In the genomic region with DNA sequence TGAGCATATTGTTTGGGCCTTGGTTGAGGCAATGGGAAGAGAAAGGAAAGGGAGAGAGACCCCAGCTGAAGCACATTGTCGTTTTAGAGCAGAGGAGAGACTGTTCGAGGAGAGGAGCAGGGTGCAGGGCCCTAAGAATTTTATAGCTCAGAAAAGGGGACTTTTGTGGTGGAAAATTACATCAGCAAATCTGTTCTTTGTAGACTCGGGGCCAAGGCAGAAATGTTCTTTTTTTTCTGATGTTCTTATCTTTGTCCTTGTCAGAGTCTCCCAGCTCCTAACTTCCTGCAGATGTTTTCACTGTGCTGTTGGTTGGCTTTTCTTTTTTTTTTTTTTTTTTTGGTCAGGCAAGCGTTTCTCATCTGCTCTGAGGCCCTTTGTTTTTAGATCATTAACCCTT, we compare ENCODE assay signal across 10 mouse cellular contexts. TPM values are rescaled to one million over a fixed set of nuclear protein-coding genes. Genes with fewer than 3 reads are reported as not detected.
DNase-seq lines count a peak whose midpoint lies in the region; ATAC-seq lines count a peak whose summit lies in the region.
"Had no signal": no experiment of that assay in that cellular context is flagged by ENCODE, and none has a peak within 500 bp of the region (broad histone marks: within the 10 kb centered on the region; RNA-seq: fewer than 3 reads in every experiment).

No protein-coding gene starts in this region.

- peak; percentile 91 for DNase-seq in heart, adult 11 months
- no peak for DNase-seq in heart, postnatal 25 days (ENCODE audit: low spot score)
- peak; percentile 62 for DNase-seq in 416B (ENCODE audit: low read depth)
- DNase-seq in heart, adult 18-20 months = peak; percentile 53 to 55
- DNase-seq in heart, postnatal 10 days = peak; percentile 35 to 37
- no peak for DNase-seq in layer of hippocampus, adult 18-20 months (ENCODE audit: low spot score in 2 of 2)
- no peak for DNase-seq in lung, adult 18-20 months
- DNase-seq: B cell, adult 2 months; right cerebral cortex, postnatal 4 days had no signal

- intact Hi-C loops in heart, postnatal 25 days (cut with DNase I) = no loop called here
- intact Hi-C loops in heart, postnatal 10 days (cut with DNase I) = no loop called here

- ATAC-seq in erythroblast, adult 5-6 weeks (replicated peaks; ENCODE audit: low FRiP score, poor library complexity, severe bottlenecking) = no peak

RNA-seq across cellular contexts. Expression of a gene that starts 37.6 kb away (rescaled TPM):
- total RNA-seq in heart, postnatal 25 days (2021) = 10 to 100 TPM; 94.8 to 98.9 TPM
- total RNA-seq in heart, adult 18-20 months (2021) = 10 to 100 TPM; 75.3 to 89.2 TPM
- total RNA-seq in heart, postnatal 10 days (2021) = 10 to 100 TPM; 41.7 to 56.5 TPM
- total RNA-seq in layer of hippocampus, adult 18-20 months (2021) = 10 to 100 TPM; 40.6 to 46.4 TPM
- total RNA-seq in erythroblast, adult 5-6 weeks (2015; ENCODE audit: low replicate concordance) = 860 and 983 TPM in 2 replicates
- total RNA-seq in erythroblast, adult 5-6 weeks (2017; ENCODE audit: low replicate concordance) = 1,841 and 1,979 TPM in 2 replicates

RNA-seq across cellular contexts. Expression of a gene that starts 39.3 kb away (rescaled TPM):
- total RNA-seq in heart, postnatal 25 days (2021) = 1 to 10 TPM; 3.4 to 4.1 TPM
- total RNA-seq in heart, adult 18-20 months (2021) = 1 to 10 TPM; 1.7 to 2.4 TPM
- 1 to 10 TPM; 5.8 to 6.3 TPM for total RNA-seq in heart, postnatal 10 days (2021)
- 1 to 10 TPM; 3.3 TPM for total RNA-seq in layer of hippocampus, adult 18-20 months (2021)
- 0.42 and 3.1 TPM in 2 replicates for total RNA-seq in erythroblast, adult 5-6 weeks (2015; ENCODE audit: low replicate concordance)
- total RNA-seq in erythroblast, adult 5-6 weeks (2017; ENCODE audit: low replicate concordance) = 0.84 and 2.4 TPM in 2 replicates

Comparison
In these comparisons a context has a peak if more than half of its experiments do, and no peak if none do; other contexts are left out.
1. DNase-seq: peak in heart, adult 11 months (single experiment), 416B (single experiment), heart, adult 18-20 months (2 of 2) and heart, postnatal 10 days (2 of 2); none in heart, postnatal 25 days (single experiment), layer of hippocampus, adult 18-20 months (0 of 2) and lung, adult 18-20 months (0 of 2).
2. RNA of a gene that starts 37.6 kb away (total RNA-seq): 860 to 1,979 TPM in erythroblast, adult 5-6 weeks; 94.8 to 98.9 TPM in heart, postnatal 25 days, 75.3 to 89.2 TPM in heart, adult 18-20 months, 41.7 to 56.5 TPM in heart, postnatal 10 days and 40.6 to 46.4 TPM in layer of hippocampus, adult 18-20 months; every median in the first group is over 4 times any median in the second.